ENCODE assay signal across 9 mouse cellular contexts in the genomic region with DNA sequence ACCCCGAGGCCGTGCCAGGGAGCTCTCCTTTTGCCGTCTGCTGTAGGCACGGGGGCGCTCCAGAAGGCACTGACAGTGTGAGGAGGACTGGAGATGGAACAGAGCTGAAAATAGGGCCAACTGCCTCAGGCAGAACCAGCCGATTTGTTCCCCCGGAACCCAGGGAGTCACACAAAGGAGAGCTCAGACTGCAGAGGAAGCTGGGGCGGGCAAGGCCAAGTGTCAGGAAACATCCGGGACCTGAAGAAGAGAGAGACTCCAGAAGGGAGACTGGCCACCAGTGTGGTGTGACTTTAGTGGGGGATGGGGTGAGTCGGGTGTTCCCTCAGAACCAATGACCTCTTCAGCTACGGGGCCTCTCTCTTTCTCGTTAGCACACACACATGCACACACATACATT. TPM values are rescaled to one million over a fixed set of nuclear protein-coding genes. Genes with fewer than 3 reads are reported as not detected.
DNase-seq lines count a peak whose midpoint lies in the region; ATAC-seq and TF ChIP-seq lines count a peak whose summit lies in the region.
"Had no signal": no experiment of that assay in that cellular context is flagged by ENCODE, and none has a peak within 500 bp of the region (broad histone marks: within the 10 kb centered on the region; RNA-seq: fewer than 3 reads in every experiment).

No protein-coding gene starts in this region.

- H3K27me3 ChIP-seq in embryonic facial prominence, embryonic 14.5 days (replicated peaks; ENCODE audit: control insufficient read depth, insufficient read depth, low read length): no peaks in the 10 kb centered on the region
- H3K27me3 ChIP-seq: CH12.LX had no signal

- peak overlapping the region; percentile 9; the same call in 1 of the 2 replicates for H3K4me3 ChIP-seq in gastrocnemius, adult 2 months
- no peak overlapping the region for H3K4me3 ChIP-seq in ES-E14 (ENCODE audit: insufficient read depth in 1 of 2, low read depth in 1 of 2, low read length in 2 of 2, poor library complexity in 1 of 2, severe bottlenecking in 1 of 2)
- no peak overlapping the region for H3K4me3 ChIP-seq in embryonic facial prominence, embryonic 14.5 days (ENCODE audit: low read depth, low read length)

- H3K4me2 ChIP-seq in embryonic facial prominence, embryonic 14.5 days (ENCODE audit: low read depth, low read length): no peak overlapping the region

- WGBS in embryonic facial prominence, embryonic 14.5 days: 46% methylated on average over 12 of the region's 12 CpGs

- no peaks in the 10 kb centered on the region for H3K9me3 ChIP-seq in ES-E14 (ENCODE audit: control insufficient read depth, insufficient read depth, low read depth, low read length)
- no peaks in the 10 kb centered on the region for H3K9me3 ChIP-seq in embryonic facial prominence, embryonic 14.5 days (ENCODE audit: control insufficient read depth, low read length)

- TF ChIP-seq CTCF in gastrocnemius, adult 2 months (IDR thresholded peaks at IDR 0.05): no peak

- 0 out of 2 replicates have a peak overlapping the region, but pooled peaks have one; percentile 12 for H3K9ac ChIP-seq in ES-E14 (ENCODE audit: insufficient read depth, low read depth, low read length, poor library complexity, severe bottlenecking)
- H3K9ac ChIP-seq in embryonic facial prominence, embryonic 14.5 days (ENCODE audit: low read depth, low read length): no peak overlapping the region

- no peak for ATAC-seq in embryonic facial prominence, embryonic 14.5 days (ENCODE audit: low read depth)

- H3K36me3 ChIP-seq in ES-E14 (ENCODE audit: control insufficient read depth, insufficient read depth, low read length, poor library complexity, severe bottlenecking): no peaks in the 10 kb centered on the region
- 0 out of 2 replicates have a peak, but pooled peaks cover 23% of the 10 kb centered on the region for H3K36me3 ChIP-seq in embryonic facial prominence, embryonic 14.5 days (ENCODE audit: control insufficient read depth, insufficient read depth, low read length)

- no peak for DNase-seq in gastrocnemius, adult 2 months
- DNase-seq in gastrocnemius, adult 18-20 months (ENCODE audit: low spot score): no peak
- DNase-seq in ES-E14 (ENCODE audit: low read depth, low spot score): no peak
- DNase-seq in embryonic facial prominence, embryonic 14.5 days (ENCODE audit: low spot score): peak; percentile 23
- peak; percentile 57 to 67 for DNase-seq in kidney, postnatal 25 days
- DNase-seq in spleen, postnatal 4 days (ENCODE audit: low spot score in 2 of 2): no peak
- no peak for DNase-seq in left cerebral cortex, postnatal 25 days (ENCODE audit: low spot score in 2 of 2)
- DNase-seq in frontal cortex, postnatal 14 days (ENCODE audit: low spot score in 2 of 2): no peak

- H3K4me1 ChIP-seq in ES-E14 (ENCODE audit: control insufficient read depth in 2 of 2, insufficient read depth in 2 of 2, low read length in 2 of 2, poor library complexity in 1 of 2): peaks cover 3 to 20% of the 10 kb centered on the region in 2 experiments; a peak in 2 of 4 replicates
- peaks cover 9% of the 10 kb centered on the region for H3K4me1 ChIP-seq in embryonic facial prominence, embryonic 14.5 days (ENCODE audit: control insufficient read depth, insufficient read depth, low read length)

- intact Hi-C loops in gastrocnemius, adult 2 months (cut with DNase I): loop anchor here (10.0 kb wide), 1 partner anchor 515 kb away; no protein-coding TSS in a partner anchor
- intact Hi-C loops in left cerebral cortex, postnatal 25 days (cut with DNase I): no loop called here

- in situ Hi-C loops in ES-E14 (cut with MboI; ENCODE audit: low sequenced_read_pairs in 2 of 2, unreplicated experiment in 2 of 2): no loop called here

- H3K27ac ChIP-seq in gastrocnemius, adult 2 months: peak overlapping the region; percentile 25; the same call in 1 of the 2 replicates
- H3K27ac ChIP-seq in ES-E14 (ENCODE audit: insufficient read depth, low read depth, low read length, poor library complexity, severe bottlenecking): peak overlapping the region; percentile 42; the same call in 1 of the 2 replicates
- H3K27ac ChIP-seq in embryonic facial prominence, embryonic 14.5 days (replicated peaks; ENCODE audit: low read depth, low read length): no peak overlapping the region

TF ChIP-seq in ES-E14, 5 proteins besides CTCF, POLR2A, EP300 and RAD21:
- no peak for TF ChIP-seq ZNF384 (IDR thresholded peaks at IDR 0.05; ENCODE audit: low read depth, low read length)
- no peak for TF ChIP-seq ZC3H11A (IDR thresholded peaks at IDR 0.05; ENCODE audit: borderline replicate concordance, low read depth, low read length)
- no peak for TF ChIP-seq CHD2 (IDR thresholded peaks at IDR 0.05; ENCODE audit: low read depth, low read length)
- TF ChIP-seq HCFC1 (IDR thresholded peaks at IDR 0.05; ENCODE audit: borderline replicate concordance, insufficient read depth, low read length): no peak
- TF ChIP-seq MAFK (IDR thresholded peaks at IDR 0.05; ENCODE audit: insufficient read depth, low read depth, low read length): no peak

RNA-seq across cellular contexts. Expression of gene Tecpr1, which starts 4.1 kb away (rescaled TPM):
- 10 to 100 TPM; 15.4 to 19.1 TPM for total RNA-seq in gastrocnemius, adult 2 months (2021)
- total RNA-seq in gastrocnemius, adult 18-20 months (2021): 10 to 100 TPM; 14.1 to 16.0 TPM
- 18.3 and 22.1 TPM in 2 replicates for total RNA-seq in ES-E14 (2012; rRNA removed)
- 19.3 and 20.6 TPM in 2 replicates for polyA plus RNA-seq in embryonic facial prominence, embryonic 14.5 days (2014; fragmentation: Nextera tagmentation; extraction: Ambion mirVana)
- total RNA-seq in left cerebral cortex, postnatal 25 days (2021): 10 to 100 TPM; 86.6 to 87.7 TPM

RNA-seq across cellular contexts. Expression of gene Bri3, which starts 24.9 kb away (rescaled TPM):
- total RNA-seq in gastrocnemius, adult 2 months (2021): 10 to 100 TPM; 36.4 to 45.7 TPM
- 10 to 100 TPM; 39.4 to 45.3 TPM for total RNA-seq in gastrocnemius, adult 18-20 months (2021)
- 21.9 and 26.4 TPM in 2 replicates for total RNA-seq in ES-E14 (2012; rRNA removed)
- 96.3 and 99.8 TPM in 2 replicates for polyA plus RNA-seq in embryonic facial prominence, embryonic 14.5 days (2014; fragmentation: Nextera tagmentation; extraction: Ambion mirVana)
- 10 to 100 TPM; 64.0 to 65.8 TPM for total RNA-seq in left cerebral cortex, postnatal 25 days (2021)

RNA-seq across cellular contexts. Expression of gene Bhlha15, which starts 29.2 kb away (rescaled TPM):
- total RNA-seq in gastrocnemius, adult 2 months (2021): not detected
- total RNA-seq in gastrocnemius, adult 18-20 months (2021): not detected
- 1.1 TPM in 2 replicates for total RNA-seq in ES-E14 (2012; rRNA removed)
- 0.60 and 1.0 TPM in 2 replicates for polyA plus RNA-seq in embryonic facial prominence, embryonic 14.5 days (2014; fragmentation: Nextera tagmentation; extraction: Ambion mirVana)
- under 1 TPM; 0.25 to 0.30 TPM for total RNA-seq in left cerebral cortex, postnatal 25 days (2021)

Comparison
In these comparisons a context has a peak if more than half of its experiments do, and no peak if none do; other contexts are left out.
1. DNase-seq: peak in embryonic facial prominence, embryonic 14.5 days (single experiment) and kidney, postnatal 25 days (2 of 2); none in gastrocnemius, adult 2 months (single experiment), gastrocnemius, adult 18-20 months (single experiment), ES-E14 (single experiment), spleen, postnatal 4 days (0 of 2), left cerebral cortex, postnatal 25 days (0 of 2) and frontal cortex, postnatal 14 days (0 of 2).